9 mouse cellular contexts compared by ENCODE assay signal in the genomic region with DNA sequence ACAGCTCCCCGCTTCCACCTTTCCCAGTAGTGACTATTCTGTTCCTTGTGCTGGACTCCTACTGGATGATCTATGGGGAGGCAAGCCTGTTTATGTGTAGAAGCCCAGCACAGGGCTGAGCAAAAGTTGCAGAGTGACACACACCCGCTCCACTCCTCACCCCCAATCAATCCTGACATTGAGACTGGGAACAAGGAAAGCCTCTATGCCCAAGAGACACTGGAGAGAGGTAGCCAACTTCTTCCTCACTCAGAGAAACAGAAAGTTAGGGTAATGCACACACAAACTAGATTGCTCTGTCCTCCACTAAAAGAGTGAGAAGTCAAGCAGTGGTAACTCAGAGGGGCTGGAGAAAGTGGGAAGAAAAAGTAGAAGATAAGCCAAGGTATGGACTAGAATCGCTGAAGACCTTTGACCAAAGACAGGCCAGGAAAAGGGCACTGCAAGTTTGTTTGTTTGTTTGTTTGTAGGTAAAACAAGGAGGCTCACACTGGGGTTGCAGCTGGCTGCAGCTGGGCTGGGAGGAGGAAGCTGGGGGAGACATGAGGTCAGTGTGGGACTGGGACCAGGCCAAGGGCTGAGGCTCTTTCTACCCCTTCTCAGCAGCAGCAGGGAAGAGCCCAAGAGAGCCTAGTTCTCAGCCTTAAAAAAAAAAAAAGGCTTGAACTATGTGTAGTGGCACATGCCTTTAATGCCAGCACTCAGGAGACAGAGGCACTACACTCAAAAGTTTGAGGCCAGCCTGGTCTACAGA. TPM values are rescaled to one million over a fixed set of nuclear protein-coding genes. Genes with fewer than 3 reads are reported as not detected.
DNase-seq lines count a peak whose midpoint lies in the region; ATAC-seq lines count a peak whose summit lies in the region.
"Had no signal": no experiment of that assay in that cellular context is flagged by ENCODE, and none has a peak within 500 bp of the region (broad histone marks: within the 10 kb centered on the region; RNA-seq: fewer than 3 reads in every experiment).

No protein-coding gene starts in this region.

- H3K27me3 ChIP-seq in kidney, embryonic 15.5 days, result no peaks in the 10 kb centered on the region
- no peaks in the 10 kb centered on the region for H3K27me3 ChIP-seq in kidney, embryonic 14.5 days (ENCODE audit: control insufficient read depth, insufficient read depth, low read length)
- no peaks in the 10 kb centered on the region for H3K27me3 ChIP-seq in forebrain, embryonic 13.5 days

- peak; percentile 57 for DNase-seq in gastrocnemius, postnatal 25 days
- peak; percentile 76 for DNase-seq in kidney, postnatal 10 days
- peak; percentile 58 for DNase-seq in lung, postnatal 36 days
- no peak for DNase-seq in thymus, postnatal 36 days
- no peak for DNase-seq in left cerebral cortex, postnatal 36 days (ENCODE audit: low spot score in 2 of 2)

- H3K9ac ChIP-seq in kidney, embryonic 15.5 days, result no peak overlapping the region
- H3K9ac ChIP-seq in kidney, embryonic 14.5 days (ENCODE audit: low read depth, low read length), result no peak overlapping the region
- H3K9ac ChIP-seq in forebrain, embryonic 13.5 days, result no peak overlapping the region

- intact Hi-C loops in left cerebral cortex, postnatal 36 days (cut with DNase I), result loop anchor here (5.0 kb wide), 1 partner anchor 33 kb away; a partner anchor contains a TSS

- H3K9me3 ChIP-seq in kidney, embryonic 15.5 days (replicated peaks), result no peaks in the 10 kb centered on the region
- H3K9me3 ChIP-seq in kidney, embryonic 14.5 days (ENCODE audit: control insufficient read depth, low read length), result no peaks in the 10 kb centered on the region
- H3K9me3 ChIP-seq in forebrain, embryonic 13.5 days (replicated peaks), result no peaks in the 10 kb centered on the region

- H3K36me3 ChIP-seq in kidney, embryonic 15.5 days, result peaks cover 29% of the 10 kb centered on the region
- peaks cover 19% of the 10 kb centered on the region for H3K36me3 ChIP-seq in kidney, embryonic 14.5 days (ENCODE audit: control insufficient read depth, insufficient read depth, low read length)
- peaks cover 12% of the 10 kb centered on the region for H3K36me3 ChIP-seq in forebrain, embryonic 13.5 days (ENCODE audit: poor library complexity, severe bottlenecking)

- H3K4me2 ChIP-seq in kidney, embryonic 15.5 days, result no peak overlapping the region
- no peak overlapping the region for H3K4me2 ChIP-seq in kidney, embryonic 14.5 days (replicated peaks; ENCODE audit: low read depth, low read length)
- no peak overlapping the region for H3K4me2 ChIP-seq in forebrain, embryonic 13.5 days

- ATAC-seq in kidney, embryonic 15.5 days (replicated peaks; ENCODE audit: low FRiP score), result no peak
- ATAC-seq in kidney, embryonic 14.5 days (ENCODE audit: low FRiP score, low TSS enrichment), result no peak
- ATAC-seq in forebrain, embryonic 13.5 days, result no peak
- ATAC-seq: CD4-positive, CD25-positive, alpha-beta regulatory T cell, adult 4 months had no signal

- 82% methylated on average over 3 of the region's 3 CpGs for WGBS in kidney, embryonic 15.5 days
- whole genome bisulfite sequencing in kidney, embryonic 14.5 days, result 82% methylated on average over 3 of the region's 3 CpGs
- WGBS in forebrain, embryonic 13.5 days, result 92% methylated on average over 3 of the region's 3 CpGs

- peak overlapping the region; percentile 46; the same call in 1 of the 2 replicates for H3K27ac ChIP-seq in kidney, embryonic 15.5 days
- H3K27ac ChIP-seq in kidney, embryonic 14.5 days (ENCODE audit: low read depth, low read length), result no peak overlapping the region
- H3K27ac ChIP-seq in forebrain, embryonic 13.5 days, result no peak overlapping the region

- peaks cover 58% of the 10 kb centered on the region for H3K4me1 ChIP-seq in kidney, embryonic 15.5 days
- H3K4me1 ChIP-seq in kidney, embryonic 14.5 days (ENCODE audit: control insufficient read depth, insufficient read depth, low read length), result peaks cover 37% of the 10 kb centered on the region
- H3K4me1 ChIP-seq in forebrain, embryonic 13.5 days, result peaks cover 34% of the 10 kb centered on the region

- H3K4me3 ChIP-seq in kidney, embryonic 15.5 days (replicated peaks), result no peak overlapping the region
- H3K4me3 ChIP-seq in kidney, embryonic 14.5 days (ENCODE audit: low read length), result no peak overlapping the region
- H3K4me3 ChIP-seq in forebrain, embryonic 13.5 days, result no peak overlapping the region

RNA-seq across cellular contexts. Expression of a gene that starts 10.9 kb away (rescaled TPM):
- polyA plus RNA-seq in kidney, embryonic 15.5 days (2015; fragmentation: Nextera tagmentation; extraction: Ambion mirVana), result 53.1 and 59.1 TPM in 2 replicates
- 47.6 and 62.6 TPM in 2 replicates for polyA plus RNA-seq in kidney, embryonic 14.5 days (2014; fragmentation: Nextera tagmentation; extraction: Ambion mirVana)
- total RNA-seq in gastrocnemius, postnatal 25 days (2021), result 10 to 100 TPM; 14.6 to 15.5 TPM
- polyA plus RNA-seq in forebrain, embryonic 13.5 days (2015; fragmentation: Nextera tagmentation; extraction: Ambion mirVana), result 18.4 and 20.2 TPM in 2 replicates
- 10 to 100 TPM; 25.5 to 31.0 TPM for total RNA-seq in left cerebral cortex, postnatal 36 days (2021)

RNA-seq across cellular contexts. Expression of a gene that starts 22.6 kb away (rescaled TPM):
- polyA plus RNA-seq in kidney, embryonic 15.5 days (2015; fragmentation: Nextera tagmentation; extraction: Ambion mirVana), result 14.8 and 16.2 TPM in 2 replicates
- 8.1 and 11.6 TPM in 2 replicates for polyA plus RNA-seq in kidney, embryonic 14.5 days (2014; fragmentation: Nextera tagmentation; extraction: Ambion mirVana)
- 100 to 1,000 TPM; 169 to 171 TPM for total RNA-seq in gastrocnemius, postnatal 25 days (2021)
- 8.2 and 8.3 TPM in 2 replicates for polyA plus RNA-seq in forebrain, embryonic 13.5 days (2015; fragmentation: Nextera tagmentation; extraction: Ambion mirVana)
- 10 to 100 TPM; 88.5 to 92.8 TPM for total RNA-seq in left cerebral cortex, postnatal 36 days (2021)

RNA-seq across cellular contexts. Expression of a gene that starts 35.0 kb away (rescaled TPM):
- polyA plus RNA-seq in kidney, embryonic 15.5 days (2015; fragmentation: Nextera tagmentation; extraction: Ambion mirVana), result 72.3 and 75.2 TPM in 2 replicates
- polyA plus RNA-seq in kidney, embryonic 14.5 days (2014; fragmentation: Nextera tagmentation; extraction: Ambion mirVana), result 80.9 and 85.3 TPM in 2 replicates
- total RNA-seq in gastrocnemius, postnatal 25 days (2021), result 10 to 100 TPM; 19.5 to 24.9 TPM
- 50.6 and 52.4 TPM in 2 replicates for polyA plus RNA-seq in forebrain, embryonic 13.5 days (2015; fragmentation: Nextera tagmentation; extraction: Ambion mirVana)
- total RNA-seq in left cerebral cortex, postnatal 36 days (2021), result 10 to 100 TPM; 22.1 to 23.1 TPM

RNA-seq across cellular contexts. Expression of a gene that starts 35.0 kb away (rescaled TPM):
- 39.0 TPM in 2 replicates for polyA plus RNA-seq in kidney, embryonic 15.5 days (2015; fragmentation: Nextera tagmentation; extraction: Ambion mirVana)
- 37.5 and 55.4 TPM in 2 replicates for polyA plus RNA-seq in kidney, embryonic 14.5 days (2014; fragmentation: Nextera tagmentation; extraction: Ambion mirVana)
- total RNA-seq in gastrocnemius, postnatal 25 days (2021), result 10 to 100 TPM; 19.9 to 22.9 TPM
- 27.2 and 30.0 TPM in 2 replicates for polyA plus RNA-seq in forebrain, embryonic 13.5 days (2015; fragmentation: Nextera tagmentation; extraction: Ambion mirVana)
- total RNA-seq in left cerebral cortex, postnatal 36 days (2021), result 10 to 100 TPM; 34.0 to 44.5 TPM

Comparison
In these comparisons a context has a peak if more than half of its experiments do, and no peak if none do; other contexts are left out.
1. DNase-seq: peak in gastrocnemius, postnatal 25 days (single experiment), kidney, postnatal 10 days (single experiment) and lung, postnatal 36 days (single experiment); none in thymus, postnatal 36 days (0 of 2) and left cerebral cortex, postnatal 36 days (0 of 2).